Mouse (Mus musculus) cerebellum, postnatal 25 days (tissue): ENCODE results near the gene Snd1.
A peak's percentile ranks its signal among the peaks of the same experiment; 100 is the strongest.

Experiments used
- DNase-seq, 2 experiments: peaks; one replicate each; pipeline ENCODE4 v3.0.0; 2021; ENCODE audit warnings: mixed read lengths in 2 of 2

The Snd1 gene

GRCm38 (mm10) chr6:28848285-28848794, 373.4 kb downstream of the Snd1 start:
- DNase-seq = no peak

DNA sequence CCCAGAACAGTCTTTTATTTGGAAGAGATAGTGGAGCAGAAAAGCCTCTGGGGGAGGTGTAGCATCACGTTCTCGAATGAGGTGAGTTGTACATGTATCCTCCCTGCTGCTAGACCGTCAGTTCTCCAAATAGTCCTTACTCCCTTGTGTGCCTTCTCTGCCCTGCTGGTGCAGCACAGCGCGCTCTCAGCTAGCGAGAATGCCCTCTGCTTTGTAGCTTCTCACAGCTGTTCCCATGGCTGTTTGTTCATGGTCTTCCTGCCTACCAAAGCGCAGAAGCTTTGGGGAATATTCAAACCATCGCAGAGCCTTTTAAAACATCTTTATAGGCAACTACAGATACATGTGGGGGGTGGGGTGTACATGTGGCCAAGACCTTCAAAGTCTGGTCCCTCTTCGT, 374.0 kb downstream of the Snd1 start:
- DNase-seq = no peak

DNA sequence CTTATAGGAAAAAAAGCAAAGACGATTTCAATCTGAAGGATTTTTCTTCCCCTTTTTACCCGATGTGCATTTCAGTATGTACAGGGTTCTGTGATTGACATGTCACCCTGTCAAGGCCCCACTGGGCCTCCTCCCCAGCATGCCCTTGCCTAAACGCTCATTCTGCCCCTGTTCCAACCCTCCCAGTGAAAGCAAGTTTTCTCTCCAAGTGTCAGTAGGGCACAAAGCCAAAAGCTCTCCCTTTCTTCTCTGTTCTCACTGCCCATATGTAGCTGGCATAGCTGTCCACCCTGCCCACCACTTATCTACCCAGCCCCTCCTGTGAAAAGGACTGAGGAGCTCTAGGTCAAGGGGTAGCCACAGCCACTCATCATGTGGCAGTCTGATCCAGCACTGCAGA, 374.4 kb downstream of the Snd1 start:
- no peak for DNase-seq

GRCm38 (mm10) chr6:28850326-28850900, 375.5 kb downstream of the Snd1 start:
- no peak for DNase-seq

- DNase-seq = no peak
Observed at GRCm38 (mm10) chr6:28852342-28852741, 377.4 kb downstream of the Snd1 start.

DNA sequence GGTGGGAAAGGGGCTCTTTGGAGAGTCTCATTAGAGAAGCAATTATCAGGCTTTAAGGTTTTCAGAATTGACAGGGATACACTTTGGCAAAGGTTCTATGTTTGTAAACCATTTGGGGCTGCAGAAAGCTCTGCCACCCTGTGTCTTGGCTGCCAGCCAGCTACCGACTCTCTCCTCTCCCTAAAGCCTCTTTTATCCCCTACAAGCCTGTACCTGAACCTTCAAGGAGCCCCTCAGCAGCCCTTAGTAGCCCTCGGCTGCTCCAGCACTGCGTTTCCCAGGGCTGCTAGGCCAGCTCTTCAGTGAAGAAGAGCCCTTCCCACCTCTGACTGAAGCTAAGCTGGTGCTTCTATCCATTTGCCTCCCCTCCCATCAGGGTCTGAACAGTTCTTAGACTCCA, 378.2 kb downstream of the Snd1 start:
- peak; percentile 57 to 73 for DNase-seq

DNA sequence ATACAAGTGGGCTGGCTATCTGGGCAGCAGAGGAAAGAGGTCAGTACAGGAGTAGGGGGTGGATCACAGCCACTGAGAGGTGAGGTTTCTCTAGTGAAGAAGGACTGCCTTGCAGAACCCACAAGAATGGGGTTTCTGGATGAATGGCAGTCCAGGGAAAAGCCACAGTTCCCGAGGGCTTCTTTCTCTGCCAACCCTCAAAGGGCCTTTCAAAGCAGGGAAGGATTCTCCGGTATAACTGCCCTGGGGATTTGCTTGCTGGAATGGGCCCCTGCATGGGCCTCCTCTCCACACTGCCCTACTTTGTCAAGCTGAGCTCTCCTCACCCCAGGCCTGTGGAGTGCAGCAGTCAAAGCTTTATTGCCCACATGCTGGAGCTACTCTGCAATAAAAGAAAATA, 378.7 kb downstream of the Snd1 start:
- DNase-seq = no peak

GRCm38 (mm10) chr6:28854598-28854997, 379.7 kb downstream of the Snd1 start:
- no peak for DNase-seq

- DNase-seq = peak; percentile 57 to 63
Observed at GRCm38 (mm10) chr6:28855442-28855841, 380.5 kb downstream of the Snd1 start.

DNA sequence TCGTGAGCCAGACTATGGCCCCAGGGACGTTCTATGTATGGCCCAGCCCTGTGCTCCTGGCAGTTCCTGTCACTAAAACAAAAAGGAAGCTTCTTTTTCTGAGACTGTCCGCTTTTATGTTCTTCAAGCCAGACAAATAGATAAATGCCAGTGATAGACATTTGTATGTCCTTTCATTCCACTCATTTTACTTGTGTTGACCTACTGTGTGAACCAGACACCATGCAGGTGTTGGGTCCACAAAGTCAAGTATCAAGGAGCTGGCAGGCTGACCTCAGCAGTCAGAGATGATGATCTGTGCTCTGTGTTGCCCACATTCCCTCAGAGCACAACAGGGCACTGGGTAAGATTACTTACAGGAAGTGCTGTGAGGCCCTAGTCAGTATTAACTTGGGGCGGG, 381.9 kb downstream of the Snd1 start:
- no peak for DNase-seq

DNA sequence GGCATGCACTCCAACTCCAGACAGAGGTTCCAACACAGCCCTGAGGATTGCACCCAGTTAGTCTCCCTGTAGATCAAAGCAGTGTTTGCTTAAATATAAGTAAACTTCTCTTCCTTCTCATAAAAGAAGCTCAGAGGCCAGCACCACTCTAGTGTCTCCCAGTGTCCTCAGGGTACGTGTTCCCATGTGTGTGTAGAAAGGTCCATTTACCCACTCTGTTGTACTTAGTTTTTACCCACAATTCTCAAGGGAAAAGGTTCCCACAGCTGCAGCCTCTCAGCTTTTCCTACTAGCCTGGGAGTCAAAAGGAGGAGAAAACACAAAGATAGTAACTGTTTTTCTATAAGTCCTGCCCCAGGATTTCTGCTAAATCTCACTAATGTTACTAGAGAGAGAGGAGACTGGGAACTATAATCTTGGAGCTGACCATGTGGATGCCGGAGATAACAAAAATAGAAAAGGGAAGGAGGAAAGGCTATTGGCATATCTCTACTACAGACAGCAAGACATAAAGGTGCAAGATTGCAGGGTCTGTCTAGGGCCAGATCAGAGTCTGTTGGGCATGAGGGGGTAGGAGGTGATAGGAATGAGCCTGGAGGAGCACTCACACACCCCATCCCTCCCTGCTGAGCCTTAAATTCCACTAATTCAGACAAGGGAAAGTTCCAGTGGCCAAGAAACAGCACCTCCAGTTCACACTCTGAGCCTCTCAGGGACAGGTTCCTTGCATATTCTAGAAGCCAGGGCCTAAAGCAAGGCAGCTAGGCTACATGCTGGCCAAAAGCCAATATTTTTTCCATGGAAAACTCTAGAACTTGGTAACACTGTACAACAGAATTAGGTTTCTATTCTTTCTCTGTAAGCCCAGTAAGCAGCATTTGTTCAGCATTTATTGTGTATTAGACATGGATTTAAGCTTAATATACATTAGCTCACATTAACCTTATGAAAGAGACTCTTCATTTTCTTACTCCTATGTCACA, 382.6 kb downstream of the Snd1 start:
- no peak for DNase-seq

DNA sequence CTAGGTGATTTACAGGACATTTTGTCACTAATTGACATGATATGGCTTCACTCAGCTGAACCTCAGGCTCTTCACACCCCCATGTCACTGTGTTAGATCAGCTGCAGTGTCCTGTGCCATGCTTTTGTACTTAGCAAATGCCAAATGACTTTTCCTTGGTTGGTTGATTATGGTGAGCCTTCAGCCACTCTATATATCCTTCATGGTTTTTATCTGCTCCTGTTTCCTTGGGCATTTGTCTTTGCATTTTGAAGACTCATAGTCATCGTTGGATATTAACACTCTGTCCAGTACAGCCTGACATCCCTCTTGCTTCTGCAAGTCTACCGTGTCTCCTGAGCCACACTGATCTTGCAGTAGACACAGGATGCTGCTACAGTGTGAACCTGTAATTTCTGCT, 384.2 kb downstream of the Snd1 start:
- DNase-seq = no peak

GRCm38 (mm10) chr6:28860450-28860849, 385.5 kb downstream of the Snd1 start:
- DNase-seq = no peak

GRCm38 (mm10) chr6:28860922-28861321, 386.0 kb downstream of the Snd1 start:
- no peak for DNase-seq

- DNase-seq = peak in 1 of 2 experiments; percentile 47
Observed at GRCm38 (mm10) chr6:28862304-28862703, 387.4 kb downstream of the Snd1 start.

DNA sequence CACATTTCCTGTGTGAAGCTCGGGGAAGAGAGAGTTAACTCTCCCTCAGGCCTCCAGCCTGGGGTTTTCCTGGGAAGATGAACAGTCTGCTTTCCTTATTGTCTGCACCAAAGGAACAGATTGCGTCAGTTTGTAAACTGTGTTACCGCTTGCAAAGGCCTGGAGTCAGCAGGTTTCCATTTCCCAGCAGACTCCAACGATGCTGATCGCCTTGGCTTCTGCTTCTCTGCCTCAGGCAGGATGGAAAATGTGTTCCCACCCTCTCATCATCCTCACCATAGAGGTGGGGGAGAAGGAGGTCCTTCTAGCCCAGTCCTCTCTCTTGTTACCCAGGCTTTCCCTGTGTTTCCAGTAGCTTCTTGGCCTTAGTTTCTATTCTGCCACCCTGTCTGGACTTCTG, 389.7 kb downstream of the Snd1 start:
- DNase-seq = peak; percentile 47 to 50

- DNase-seq = no peak
Observed at GRCm38 (mm10) chr6:28865112-28865511, 390.2 kb downstream of the Snd1 start.

GRCm38 (mm10) chr6:28866206-28866605, 391.3 kb downstream of the Snd1 start:
- no peak for DNase-seq

- DNase-seq = no peak
Observed at GRCm38 (mm10) chr6:28867516-28868251, 392.7 kb downstream of the Snd1 start.

GRCm38 (mm10) chr6:28871725-28872420, 396.9 kb downstream of the Snd1 start:
- no peak for DNase-seq

- DNase-seq = no peak
Observed at GRCm38 (mm10) chr6:28872421-28872795, 397.5 kb downstream of the Snd1 start.

DNA sequence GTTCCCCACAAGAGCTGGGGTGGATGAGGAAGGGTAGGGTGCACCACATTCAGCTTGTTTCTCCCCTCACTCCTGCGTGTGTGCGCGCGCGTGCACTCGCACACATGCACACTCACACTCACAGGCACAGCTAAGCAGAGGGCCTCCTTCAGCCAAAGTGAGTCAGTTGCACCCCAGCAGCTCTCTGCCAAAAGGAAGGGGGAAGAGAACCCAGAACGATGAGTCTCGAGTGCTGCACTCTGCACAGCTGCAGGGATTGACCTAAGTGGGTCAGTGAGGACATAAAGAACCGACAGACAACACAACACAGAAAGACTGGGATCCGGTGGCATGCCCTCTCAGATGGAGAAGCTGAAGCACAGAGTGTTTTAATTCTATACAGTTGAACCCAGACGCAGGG, 399.1 kb downstream of the Snd1 start:
- DNase-seq = no peak

DNA sequence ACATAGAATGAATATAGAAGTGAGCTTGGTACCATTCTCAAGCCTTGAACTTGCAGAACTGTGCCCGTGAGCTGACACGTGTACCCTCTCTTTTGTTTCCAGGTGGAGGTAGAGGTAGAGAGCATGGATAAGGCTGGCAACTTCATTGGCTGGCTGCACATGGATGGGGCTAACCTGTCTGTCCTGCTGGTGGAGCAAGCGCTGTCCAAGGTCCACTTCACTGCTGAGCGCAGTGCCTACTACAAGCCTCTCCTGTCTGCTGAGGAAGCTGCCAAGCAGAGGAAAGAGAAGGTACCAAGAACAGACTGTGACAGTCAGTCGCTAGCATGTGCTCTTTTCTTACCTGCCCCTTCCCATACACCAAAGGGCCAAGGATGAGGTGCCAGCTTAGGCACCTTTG, 399.8 kb downstream of the Snd1 start:
- no peak for DNase-seq
